ENCODE assay signal across 9 mouse cellular contexts in genomic region chr10:11081611-11082398, GRCm38 (mm10). TPM values are rescaled to one million over a fixed set of nuclear protein-coding genes. Genes with fewer than 3 reads are reported as not detected.
DNase-seq lines count a peak whose midpoint lies in the region; ATAC-seq lines count a peak whose summit lies in the region.
"Had no signal": no experiment of that assay in that cellular context is flagged by ENCODE, and none has a peak within 500 bp of the region (broad histone marks: within the 10 kb centered on the region; RNA-seq: fewer than 3 reads in every experiment).

Gene Grm1, minus strand, starts transcription at chr10:11082356.

- H3K4me2 ChIP-seq in kidney, embryonic 15.5 days, result no peak within 1 kb of the TSS
- peak within 1 kb of the TSS; percentile 28 for H3K4me2 ChIP-seq in embryonic facial prominence, embryonic 13.5 days
- 0 out of 2 replicates have a peak within 1 kb of the TSS, but pooled peaks have one; percentile 17 for H3K4me2 ChIP-seq in limb, embryonic 13.5 days (replicated peaks)
- H3K4me2 ChIP-seq: lung, embryonic 15.5 days had no signal

- no peak within 1 kb of the TSS for H3K9ac ChIP-seq in kidney, embryonic 15.5 days
- no peak within 1 kb of the TSS for H3K9ac ChIP-seq in embryonic facial prominence, embryonic 13.5 days
- no peak within 1 kb of the TSS for H3K9ac ChIP-seq in limb, embryonic 13.5 days
- H3K9ac ChIP-seq: lung, embryonic 15.5 days had no signal

- 2% methylated on average over 32 of the region's 32 CpGs for WGBS in kidney, embryonic 15.5 days
- WGBS in embryonic facial prominence, embryonic 13.5 days, result 4% methylated on average over 30 of the region's 32 CpGs
- 4% methylated on average over 32 of the region's 32 CpGs for WGBS in hindbrain, embryonic 10.5 days
- WGBS in limb, embryonic 13.5 days, result 2% methylated on average over 28 of the region's 32 CpGs

- no peaks in the 10 kb centered on the region for H3K9me3 ChIP-seq in kidney, embryonic 15.5 days (replicated peaks)
- no peaks in the 10 kb centered on the region for H3K9me3 ChIP-seq in embryonic facial prominence, embryonic 13.5 days
- H3K9me3 ChIP-seq in hindbrain, embryonic 10.5 days, result no peaks in the 10 kb centered on the region
- no peaks in the 10 kb centered on the region for H3K9me3 ChIP-seq in limb, embryonic 13.5 days
- H3K9me3 ChIP-seq: lung, embryonic 15.5 days had no signal

- no peaks in the 10 kb centered on the region for H3K36me3 ChIP-seq in kidney, embryonic 15.5 days
- no peaks in the 10 kb centered on the region for H3K36me3 ChIP-seq in embryonic facial prominence, embryonic 13.5 days
- H3K36me3 ChIP-seq in hindbrain, embryonic 10.5 days, result no peaks in the 10 kb centered on the region
- no peaks in the 10 kb centered on the region for H3K36me3 ChIP-seq in limb, embryonic 13.5 days
- H3K36me3 ChIP-seq: lung, embryonic 15.5 days had no signal

- H3K27me3 ChIP-seq in kidney, embryonic 15.5 days, result peaks cover 43% of the 10 kb centered on the region
- peaks cover 48% of the 10 kb centered on the region for H3K27me3 ChIP-seq in embryonic facial prominence, embryonic 13.5 days
- H3K27me3 ChIP-seq in hindbrain, embryonic 10.5 days (ENCODE audit: insufficient read depth, poor library complexity, severe bottlenecking), result peaks cover 45% of the 10 kb centered on the region
- peaks cover 48% of the 10 kb centered on the region for H3K27me3 ChIP-seq in limb, embryonic 13.5 days

- no peak within 1 kb of the TSS for H3K27ac ChIP-seq in kidney, embryonic 15.5 days
- H3K27ac ChIP-seq in embryonic facial prominence, embryonic 13.5 days, result no peak within 1 kb of the TSS
- no peak within 1 kb of the TSS for H3K27ac ChIP-seq in hindbrain, embryonic 10.5 days
- no peak within 1 kb of the TSS for H3K27ac ChIP-seq in limb, embryonic 13.5 days
- H3K27ac ChIP-seq: lung, embryonic 15.5 days had no signal

- ATAC-seq in kidney, embryonic 15.5 days (replicated peaks; ENCODE audit: low FRiP score), result peak; percentile 71
- no peak for ATAC-seq in embryonic facial prominence, embryonic 13.5 days (ENCODE audit: insufficient number of reproducible peaks, insufficient read depth, low FRiP score, low TSS enrichment, low read depth)
- ATAC-seq in limb, embryonic 13.5 days (ENCODE audit: low FRiP score, low read depth), result peak; percentile 54; the same call in 1 of the 2 replicates

- H3K4me1 ChIP-seq in kidney, embryonic 15.5 days, result no peaks in the 10 kb centered on the region
- H3K4me1 ChIP-seq in embryonic facial prominence, embryonic 13.5 days, result no peaks in the 10 kb centered on the region
- peaks cover 19% of the 10 kb centered on the region; the same call in 1 of the 2 replicates for H3K4me1 ChIP-seq in hindbrain, embryonic 10.5 days (replicated peaks)
- no peaks in the 10 kb centered on the region for H3K4me1 ChIP-seq in limb, embryonic 13.5 days
- H3K4me1 ChIP-seq: lung, embryonic 15.5 days had no signal

- H3K4me3 ChIP-seq in kidney, embryonic 15.5 days (replicated peaks), result no peak within 1 kb of the TSS
- no peak within 1 kb of the TSS for H3K4me3 ChIP-seq in embryonic facial prominence, embryonic 13.5 days
- H3K4me3 ChIP-seq in hindbrain, embryonic 10.5 days, result peak within 1 kb of the TSS; percentile 42
- no peak within 1 kb of the TSS for H3K4me3 ChIP-seq in limb, embryonic 13.5 days
- H3K4me3 ChIP-seq: lung, embryonic 15.5 days had no signal

- DNase-seq in kidney, adult 18-20 months, result no peak
- peak; percentile 39 for DNase-seq in WW6 (ENCODE audit: low read depth, low spot score)
- peak; percentile 56 for DNase-seq in hindbrain, embryonic 10.5 days (ENCODE audit: low spot score)
- DNase-seq in right cerebral cortex, postnatal 4 days, result peak; percentile 55
- DNase-seq in spleen, adult 18-20 months, result no peak

RNA-seq across cellular contexts. Expression of gene Grm1, which starts in this region (rescaled TPM):
- polyA plus RNA-seq in kidney, embryonic 15.5 days (2015; fragmentation: Nextera tagmentation; extraction: Ambion mirVana), result 0.06 TPM in 1 of 2 replicates, not detected in the other
- 0.13 TPM in 1 of 2 replicates, not detected in the other for polyA plus RNA-seq in embryonic facial prominence, embryonic 13.5 days (2015; fragmentation: Nextera tagmentation; extraction: Ambion mirVana)
- 0.12 TPM in 1 of 2 replicates, not detected in the other for polyA plus RNA-seq in hindbrain, embryonic 10.5 days (2016; fragmentation: Nextera tagmentation; extraction: Ambion mirVana)
- polyA plus RNA-seq in limb, embryonic 13.5 days (2015; fragmentation: Nextera tagmentation; extraction: Ambion mirVana), result 0.03 and 0.13 TPM in 2 replicates
- polyA plus RNA-seq: lung, embryonic 15.5 days had no signal

Comparison
In these comparisons a context has a peak if more than half of its experiments do, and no peak if none do; other contexts are left out.
1. Peak in ATAC-seq in kidney, embryonic 15.5 days; RNA of the gene not detected or under 1 TPM.
2. Peak in DNase-seq and H3K4me3 ChIP-seq in hindbrain, embryonic 10.5 days; RNA of the gene not detected or under 1 TPM.
3. Peak in ATAC-seq and H3K4me2 ChIP-seq in limb, embryonic 13.5 days; RNA of the gene not detected or under 1 TPM.
4. DNase-seq: peak in WW6 (single experiment) and right cerebral cortex, postnatal 4 days (single experiment); none in kidney, adult 18-20 months (single experiment) and spleen, adult 18-20 months (0 of 2).